Mouse (Mus musculus): ENCODE measurements around the gene Ghrhr.

Ghrhr gene

GRCm38 (mm10) chr6:55376076-55376475, at the start of gene Ghrhr:
Ghrhr (plus strand) TSS chr6:55376295.
- no peak for DNase-seq (ENCODE audit: low read depth)

DNA sequence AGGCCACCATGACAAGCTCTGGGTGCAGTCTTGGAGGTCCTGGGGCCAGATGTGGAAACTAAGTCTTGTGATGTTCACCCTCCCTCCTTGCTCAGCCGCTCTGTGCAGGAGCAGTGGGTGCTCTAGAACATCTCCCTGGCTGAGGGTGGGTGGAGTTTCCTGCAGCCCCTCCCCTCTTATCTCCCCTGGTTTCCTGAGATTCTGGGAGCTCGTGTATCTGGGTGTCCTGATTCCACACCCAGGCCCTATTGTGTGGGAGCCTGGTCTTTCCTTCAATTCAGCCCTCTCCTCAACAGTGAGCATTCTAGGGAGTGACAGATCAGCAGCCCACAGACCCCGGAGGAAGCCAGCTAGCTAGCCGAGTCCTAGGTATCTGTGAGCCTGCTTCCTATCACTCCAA, 49.8 kb upstream of the Ghrhr start:
- no peak for DNase-seq (ENCODE audit: low read depth)

DNA sequence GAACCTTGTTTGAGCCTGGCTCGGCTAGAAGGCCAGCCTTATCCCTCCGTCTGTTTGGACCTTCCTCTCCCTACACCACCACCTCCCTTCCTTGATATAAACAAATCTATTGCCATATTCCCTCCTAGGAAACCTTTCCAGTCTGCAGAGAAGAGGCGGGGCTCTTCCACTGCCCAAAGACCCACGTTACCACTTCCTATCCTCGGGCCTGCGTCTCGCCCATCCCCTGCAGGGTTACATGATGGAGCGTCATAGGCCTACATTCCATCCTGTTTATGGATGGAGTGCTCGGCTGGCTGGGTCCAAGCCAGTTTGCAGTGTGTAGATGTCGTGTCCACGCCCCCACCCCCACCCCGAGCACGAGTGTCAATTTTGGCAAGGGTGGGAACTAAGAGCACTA, 48.8 kb upstream of the Ghrhr start:
- no peak for DNase-seq (ENCODE audit: low read depth)

DNA sequence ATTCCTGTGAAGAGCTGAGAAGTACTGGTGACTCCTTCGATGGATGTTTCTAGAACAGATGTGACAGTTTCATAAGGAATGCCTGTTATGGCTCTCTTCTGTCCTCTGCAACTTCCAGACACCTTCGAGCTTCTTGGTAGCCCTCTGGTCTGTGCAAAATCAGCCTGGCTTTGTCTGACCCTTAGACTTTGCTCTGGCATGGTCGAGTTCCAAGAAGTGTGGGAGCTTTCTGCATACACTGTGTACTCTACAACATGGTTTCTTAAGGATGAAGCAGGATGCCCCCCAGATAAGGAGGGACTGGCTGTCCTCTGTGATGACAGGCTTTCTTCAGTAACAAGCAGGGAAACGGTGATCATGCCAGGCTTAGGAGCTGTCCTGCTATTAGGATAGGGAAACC, 47.9 kb upstream of the Ghrhr start:
- no peak for DNase-seq (ENCODE audit: low read depth)

DNA sequence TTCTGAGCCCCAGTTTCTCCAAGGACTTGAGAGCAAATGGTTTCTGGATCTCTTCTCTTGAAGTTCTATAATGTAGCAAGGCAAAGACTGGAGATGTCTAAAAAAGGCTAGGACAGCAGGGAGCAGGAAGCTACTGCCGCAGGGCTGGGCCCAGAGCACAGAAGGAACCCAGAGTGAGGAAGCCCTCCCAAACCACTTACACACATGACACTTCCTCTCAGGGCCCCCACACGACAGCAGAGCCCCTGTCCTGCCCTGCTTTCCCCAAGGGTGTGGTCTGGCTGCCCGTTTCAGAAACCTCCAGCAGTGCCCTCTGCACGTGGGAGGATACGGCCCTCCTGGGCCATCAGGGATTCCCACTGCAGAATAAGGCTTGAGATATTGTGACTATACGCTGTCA, 44.8 kb upstream of the Ghrhr start:
- DNase-seq (ENCODE audit: low read depth): no peak

GRCm38 (mm10) chr6:55332100-55332772, 43.9 kb upstream of the Ghrhr start:
- peak; percentile 44 for DNase-seq (ENCODE audit: low read depth)

GRCm38 (mm10) chr6:55332773-55333109, 43.4 kb upstream of the Ghrhr start:
- DNase-seq (ENCODE audit: low read depth): no peak

DNA sequence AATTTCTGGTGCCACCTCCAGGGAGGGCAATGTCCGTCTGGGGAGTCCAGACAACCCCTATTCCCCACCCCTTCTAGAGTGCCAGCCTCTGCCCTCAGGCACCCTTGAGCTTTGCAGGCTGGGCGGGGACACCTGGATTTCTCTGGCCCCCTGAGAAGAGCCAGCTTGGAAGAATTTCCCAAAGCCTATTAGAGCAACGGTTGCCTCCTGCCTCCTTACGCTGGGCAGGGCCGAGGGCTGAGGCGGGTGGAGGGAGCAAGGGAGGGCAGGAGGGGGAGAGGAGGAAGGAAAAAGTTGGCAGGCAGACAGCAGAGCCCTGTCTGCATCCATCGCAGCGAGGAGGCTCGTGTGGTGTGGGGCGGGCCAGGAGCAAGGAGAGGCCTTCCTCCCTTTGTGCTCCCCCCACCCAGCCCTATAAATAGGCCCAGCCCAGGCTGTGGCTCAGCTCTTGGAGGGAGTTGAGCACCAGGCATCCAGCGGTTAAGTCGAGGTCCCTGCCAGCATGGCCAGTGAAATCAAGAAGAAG, 40.0 kb upstream of the Ghrhr start, which contains the start of gene Aqp1:
Aqp1 (plus strand) TSS at position 444 of the 526 bp plus-strand sequence.
- peak; percentile 69 for DNase-seq (ENCODE audit: low read depth)

- DNase-seq (ENCODE audit: low read depth): no peak
Measured at GRCm38 (mm10) chr6:55337242-55337641, 38.9 kb upstream of the Ghrhr start.

DNA sequence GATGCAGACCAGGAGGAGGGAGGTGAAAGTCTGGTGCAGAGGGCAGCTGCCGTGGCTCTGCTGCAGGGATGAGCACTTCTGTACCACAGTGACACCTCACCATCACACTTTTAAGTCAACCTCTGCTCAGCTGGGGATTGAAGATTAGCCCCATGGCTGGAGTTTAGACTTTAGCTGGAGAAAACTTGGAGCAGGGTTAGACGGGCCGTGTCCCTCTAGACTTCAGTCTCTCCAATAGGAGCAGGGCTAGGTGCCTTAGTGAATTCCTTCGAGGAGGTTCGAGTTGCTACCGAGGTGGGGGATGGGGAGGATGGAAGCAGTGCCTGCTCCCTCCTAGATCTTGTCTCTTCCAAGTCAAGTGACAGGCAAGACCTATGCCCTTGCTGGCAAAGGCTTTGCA, 38.0 kb upstream of the Ghrhr start:
- no peak for DNase-seq (ENCODE audit: low read depth)

GRCm38 (mm10) chr6:55338934-55339825, 36.9 kb upstream of the Ghrhr start:
- peak; percentile 70 for DNase-seq (ENCODE audit: low read depth)

DNA sequence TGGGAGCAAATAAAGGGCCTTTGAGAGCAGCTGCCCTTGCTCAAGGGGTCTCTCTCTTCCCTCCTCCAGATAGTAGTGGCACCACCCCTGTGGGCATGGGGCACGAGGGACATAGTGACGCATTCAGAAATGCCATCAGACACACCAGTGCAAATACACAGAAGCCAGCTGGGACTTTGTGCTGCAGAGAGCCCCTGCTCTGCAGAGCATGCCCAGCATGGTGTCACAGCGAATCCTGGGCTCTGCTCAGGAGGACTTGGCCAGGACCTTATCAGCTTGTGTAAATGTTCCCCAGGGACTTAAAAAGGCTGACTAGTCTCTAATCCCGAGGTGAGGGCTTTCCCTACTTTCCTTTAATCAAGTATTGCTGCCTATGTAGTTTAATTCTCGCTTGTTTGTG, 34.4 kb upstream of the Ghrhr start:
- DNase-seq (ENCODE audit: low read depth): no peak

GRCm38 (mm10) chr6:55342328-55342727, 33.8 kb upstream of the Ghrhr start:
- DNase-seq (ENCODE audit: low read depth): peak; percentile 54

DNA sequence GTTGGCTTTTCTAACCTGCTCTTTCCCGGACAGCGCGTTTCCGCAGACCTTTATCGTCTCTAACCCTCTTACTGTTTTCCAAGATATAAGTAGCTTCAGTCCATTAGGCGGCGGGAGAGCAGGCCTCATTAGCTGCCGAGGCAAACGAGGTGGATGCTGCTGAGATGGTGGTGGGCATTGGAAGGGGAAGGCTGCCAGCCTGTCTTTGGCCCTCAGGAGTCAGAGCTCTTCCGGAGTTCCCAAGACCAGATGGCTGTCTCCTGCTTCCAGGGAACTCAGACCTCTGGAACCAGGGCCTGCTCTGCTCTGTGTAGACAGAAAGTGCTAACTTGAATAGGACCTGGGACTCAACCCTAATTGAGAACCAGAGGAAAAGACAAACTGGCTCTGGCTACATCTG, 32.6 kb upstream of the Ghrhr start:
- no peak for DNase-seq (ENCODE audit: low read depth)

DNA sequence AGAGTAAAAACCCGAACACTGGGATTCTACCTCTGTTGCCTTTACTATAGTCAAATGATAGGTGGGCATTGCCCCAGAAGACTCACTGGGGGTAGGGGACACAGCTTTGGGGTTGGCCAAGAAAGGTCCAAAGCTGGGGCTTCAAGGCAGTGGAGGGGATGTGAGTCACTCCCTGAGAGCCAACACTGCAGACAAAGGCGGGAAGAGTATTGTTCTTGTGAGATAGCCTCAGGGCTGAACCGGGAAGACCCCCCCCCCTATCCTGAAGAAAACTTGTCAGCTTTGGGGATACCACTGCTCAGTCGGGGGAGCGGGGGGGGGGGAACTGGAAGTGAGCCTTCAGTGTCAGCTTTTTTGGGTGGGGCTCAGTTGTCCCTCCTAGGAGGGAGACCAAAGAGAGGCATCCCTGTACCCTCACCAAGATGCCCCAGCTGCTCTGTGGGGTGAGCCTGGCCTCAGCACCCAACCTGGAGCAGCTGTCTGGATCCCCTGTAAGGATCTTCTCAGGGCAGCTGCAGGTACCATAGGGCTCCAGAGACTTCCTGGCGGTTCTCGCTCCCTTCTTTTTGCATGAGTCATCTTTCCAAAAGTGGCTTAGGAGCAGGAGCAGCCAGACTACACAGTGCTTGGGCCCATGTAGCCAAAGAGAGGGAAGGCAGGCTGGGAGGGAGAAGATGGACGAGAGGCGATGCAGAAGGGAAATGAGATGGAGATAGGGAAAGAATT, 31.6 kb upstream of the Ghrhr start:
- DNase-seq (ENCODE audit: low read depth): peak; percentile 62

DNA sequence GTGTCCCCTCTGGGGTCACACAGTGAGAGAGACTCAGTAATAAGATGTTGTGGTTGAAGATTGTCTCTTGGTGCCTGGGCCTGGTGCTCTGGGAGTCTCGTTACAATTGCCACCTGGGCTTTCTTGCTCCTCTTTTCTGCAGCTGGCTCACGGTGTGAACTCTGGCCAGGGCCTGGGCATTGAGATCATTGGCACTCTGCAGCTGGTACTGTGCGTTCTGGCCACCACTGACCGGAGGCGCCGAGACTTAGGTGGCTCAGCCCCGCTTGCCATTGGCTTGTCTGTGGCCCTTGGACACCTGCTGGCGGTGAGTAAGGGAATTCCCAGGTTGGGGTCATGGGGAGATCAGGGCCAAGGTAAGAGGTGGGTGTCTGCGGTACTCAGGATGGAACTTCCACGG, 30.8 kb upstream of the Ghrhr start:
- no peak for DNase-seq (ENCODE audit: low read depth)

DNA sequence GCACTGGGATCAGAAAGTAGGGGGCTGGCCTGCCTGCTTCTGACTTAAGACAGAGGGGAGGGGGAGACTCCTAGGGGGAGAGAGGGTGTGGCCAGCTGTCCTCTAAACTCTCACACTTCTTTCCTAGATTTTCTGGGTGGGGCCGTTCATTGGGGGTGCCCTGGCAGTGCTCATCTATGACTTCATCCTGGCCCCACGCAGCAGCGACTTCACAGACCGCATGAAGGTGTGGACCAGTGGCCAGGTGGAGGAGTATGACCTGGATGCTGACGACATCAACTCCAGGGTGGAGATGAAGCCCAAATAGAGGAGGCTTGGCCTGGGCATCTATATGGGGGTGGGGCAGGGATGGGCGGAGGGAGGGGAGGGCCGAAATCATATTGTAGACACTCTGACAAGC, 29.6 kb upstream of the Ghrhr start:
- no peak for DNase-seq (ENCODE audit: low read depth)

GRCm38 (mm10) chr6:55347711-55348571, 28.2 kb upstream of the Ghrhr start:
- no peak for DNase-seq (ENCODE audit: low read depth)

DNA sequence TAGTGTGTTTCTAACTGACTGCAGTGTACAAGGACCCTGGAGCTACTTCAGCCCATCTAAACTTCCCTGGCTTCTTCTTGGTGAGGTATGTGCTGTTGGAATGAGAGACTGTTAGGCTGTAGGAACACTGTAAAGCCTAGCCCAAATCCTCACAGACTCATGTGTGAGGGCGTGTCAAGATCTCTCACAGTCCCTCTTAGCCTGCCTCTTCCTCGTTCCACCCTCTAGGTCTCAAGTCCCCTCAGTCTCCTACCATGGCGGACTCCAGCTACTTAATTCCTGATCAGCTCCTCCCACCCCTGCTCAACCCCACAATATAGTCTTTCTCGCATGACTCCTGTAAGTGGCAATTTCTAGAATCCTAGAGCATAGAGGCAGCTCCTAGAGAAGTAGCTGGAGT, 26.9 kb upstream of the Ghrhr start:
- no peak for DNase-seq (ENCODE audit: low read depth)

- DNase-seq (ENCODE audit: low read depth): no peak
Measured at GRCm38 (mm10) chr6:55350383-55350952, 25.6 kb upstream of the Ghrhr start.

- no peak for DNase-seq (ENCODE audit: low read depth)
Measured at GRCm38 (mm10) chr6:55351712-55352111, 24.4 kb upstream of the Ghrhr start.
